Mouse (Mus musculus) small intestine, adult 2 months (tissue): ENCODE data around the gene 1700014D04Rik.

Source experiments
- CTCF ChIP-seq: fragments of 200-500 bp; IDR thresholded peaks from 2 replicates; pipeline ENCODE4 v1.5.1; 2012; ENCODE audit warnings: low read depth, mild to moderate bottlenecking, control low read depth, inconsistent platforms, low read length, moderate library complexity, mixed read lengths; ENCODE audit not compliant: insufficient replicate concordance, insufficient read length; ENCODE audit errors: extremely low read depth
- POLR2A ChIP-seq: fragments of 200-500 bp; IDR thresholded peaks from 2 replicates; pipeline ENCODE4 v1.6.1; 2012; ENCODE audit warnings: low read depth, mild to moderate bottlenecking, control low read depth, inconsistent platforms, low read length, moderate library complexity

DNA sequence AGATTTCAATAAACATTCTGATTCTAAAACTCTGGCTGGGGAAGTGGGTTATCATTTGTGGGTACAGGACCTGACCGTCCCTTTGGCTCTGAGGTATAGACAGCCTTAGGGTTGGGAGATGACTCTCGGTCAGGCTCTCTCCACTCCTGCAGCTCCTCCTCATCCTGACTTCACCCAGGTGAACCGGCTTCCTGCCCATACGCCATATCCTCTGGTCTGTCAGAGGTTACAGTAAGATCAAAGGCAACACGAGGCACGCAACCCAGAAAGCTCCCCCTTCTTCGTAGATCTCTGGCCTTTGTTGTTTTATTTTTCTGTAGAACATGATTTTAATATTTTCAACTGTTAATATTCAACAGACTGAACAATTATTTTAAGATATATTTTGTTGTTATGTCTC lies 50.8 kb downstream of the 1700014D04Rik start:
- TF ChIP-seq CTCF, result no peak
- no peak for TF ChIP-seq POLR2A
